In genomic region chr4:76344059-76344458, GRCm38 (mm10) we compare ENCODE assay signal across 19 mouse cellular contexts.
A peak's percentile ranks its signal among the peaks of the same experiment; 100 is the strongest.
DNase-seq lines count a peak whose midpoint lies in the region; ATAC-seq and TF ChIP-seq lines count a peak whose summit lies in the region.
"Had no signal": no experiment of that assay in that cellular context is flagged by ENCODE, and none has a peak within 500 bp of the region (broad histone marks: within the 10 kb centered on the region; RNA-seq: fewer than 3 reads in every experiment).

No protein-coding gene starts in this region.

- no peak for TF ChIP-seq POLR2A in cortical plate, adult 2 months (IDR thresholded peaks at IDR 0.05; ENCODE audit: extremely low read depth, insufficient read depth, low read length)

- ATAC-seq in kidney, embryonic 16.5 days (ENCODE audit: low FRiP score, low TSS enrichment): no peak
- ATAC-seq in liver, embryonic 15.5 days (ENCODE audit: insufficient read depth): peak; percentile 54
- ATAC-seq in megakaryocyte, adult 5-6 weeks (ENCODE audit: poor library complexity, severe bottlenecking): no peak
- ATAC-seq: forebrain, embryonic 13.5 days; hindbrain, embryonic 16.5 days had no signal

- H3K9ac ChIP-seq in kidney, embryonic 16.5 days (replicated peaks; ENCODE audit: low read length): no peak overlapping the region
- no peak overlapping the region for H3K9ac ChIP-seq in liver, embryonic 15.5 days
- H3K9ac ChIP-seq: forebrain, embryonic 13.5 days; heart, embryonic 13.5 days; neural tube, embryonic 13.5 days had no signal

- no peaks in the 10 kb centered on the region for H3K36me3 ChIP-seq in kidney, embryonic 16.5 days (ENCODE audit: insufficient read depth, low read length)
- no peaks in the 10 kb centered on the region for H3K36me3 ChIP-seq in liver, embryonic 15.5 days (replicated peaks)
- H3K36me3 ChIP-seq: heart, embryonic 13.5 days; midbrain, embryonic 10.5 days; neural tube, embryonic 13.5 days had no signal

- peaks cover 5% of the 10 kb centered on the region for H3K4me1 ChIP-seq in kidney, embryonic 16.5 days (ENCODE audit: insufficient read depth, low read length)
- no peaks in the 10 kb centered on the region; the same call in 1 of the 2 replicates for H3K4me1 ChIP-seq in cortical plate, adult 2 months (ENCODE audit: control insufficient read depth, insufficient read depth, low read length)
- no peaks in the 10 kb centered on the region for H3K4me1 ChIP-seq in liver, embryonic 15.5 days (replicated peaks)
- H3K4me1 ChIP-seq: forebrain, embryonic 13.5 days; midbrain, embryonic 10.5 days; neural tube, embryonic 13.5 days had no signal

- WGBS in kidney, embryonic 16.5 days: 68% methylated on average over 3 of the region's 3 CpGs
- 32% methylated on average over 3 of the region's 3 CpGs for WGBS in liver, embryonic 15.5 days (ENCODE audit: insufficient replicate concordance)

- no peak overlapping the region for H3K27ac ChIP-seq in kidney, embryonic 16.5 days (ENCODE audit: low read length)
- H3K27ac ChIP-seq in cortical plate, adult 2 months (ENCODE audit: insufficient read depth, low read length): peak overlapping the region; percentile 45; the same call in 1 of the 2 replicates
- H3K27ac ChIP-seq in liver, embryonic 15.5 days (replicated peaks): no peak overlapping the region
- H3K27ac ChIP-seq: forebrain, embryonic 13.5 days; heart, embryonic 13.5 days; midbrain, embryonic 10.5 days; neural tube, embryonic 13.5 days had no signal

- no peaks in the 10 kb centered on the region for H3K9me3 ChIP-seq in kidney, embryonic 16.5 days (ENCODE audit: low read length)
- H3K9me3 ChIP-seq in liver, embryonic 15.5 days (replicated peaks): no peaks in the 10 kb centered on the region
- H3K9me3 ChIP-seq: forebrain, embryonic 13.5 days; heart, embryonic 13.5 days; midbrain, embryonic 10.5 days; neural tube, embryonic 13.5 days had no signal

- TF ChIP-seq CTCF in cortical plate, adult 2 months (IDR thresholded peaks at IDR 0.05; ENCODE audit: extremely low read depth, insufficient read depth, low read length): no peak

- no peak overlapping the region for H3K4me2 ChIP-seq in kidney, embryonic 16.5 days (replicated peaks; ENCODE audit: low read depth, low read length)
- H3K4me2 ChIP-seq in liver, embryonic 15.5 days: peak overlapping the region; percentile 18; the same call in 1 of the 2 replicates
- H3K4me2 ChIP-seq: forebrain, embryonic 13.5 days; heart, embryonic 13.5 days; neural tube, embryonic 13.5 days had no signal

- peak; percentile 71 for DNase-seq in kidney, adult 11 months
- DNase-seq in kidney, postnatal 25 days: peak; percentile 65 to 75
- DNase-seq in spleen, adult 12 weeks (ENCODE audit: low spot score): no peak
- DNase-seq in gastrocnemius, postnatal 4 days (ENCODE audit: low spot score in 2 of 2): no peak
- DNase-seq: cerebellum, adult 11 months; cerebellum, postnatal 14 days; heart, postnatal 36 days; lung, postnatal 14 days; right cerebral cortex, postnatal 14 days had no signal

- H3K4me3 ChIP-seq in kidney, embryonic 16.5 days (ENCODE audit: low read length): no peak overlapping the region
- no peak overlapping the region for H3K4me3 ChIP-seq in cortical plate, adult 2 months (ENCODE audit: insufficient read depth, low read length)
- peak overlapping the region; percentile 22 for H3K4me3 ChIP-seq in liver, embryonic 15.5 days (replicated peaks)
- H3K4me3 ChIP-seq: forebrain, embryonic 13.5 days; heart, embryonic 13.5 days; midbrain, embryonic 10.5 days; neural tube, embryonic 13.5 days had no signal

- no peaks in the 10 kb centered on the region for H3K27me3 ChIP-seq in kidney, embryonic 16.5 days (ENCODE audit: insufficient read depth, low read length)
- no peaks in the 10 kb centered on the region for H3K27me3 ChIP-seq in liver, embryonic 15.5 days
- H3K27me3 ChIP-seq: CH12.LX; forebrain, embryonic 13.5 days; heart, embryonic 13.5 days; neural tube, embryonic 13.5 days had no signal

Comparison
In these comparisons a context has a peak if more than half of its experiments do, and no peak if none do; other contexts are left out.
1. DNase-seq: peak in kidney, adult 11 months (single experiment) and kidney, postnatal 25 days (2 of 2); none in spleen, adult 12 weeks (single experiment) and gastrocnemius, postnatal 4 days (0 of 2).